Mouse (Mus musculus): Measurements from ENCODE around the gene Rab10. TPM values are rescaled to one million over a fixed set of nuclear protein-coding genes. Genes with fewer than 3 reads are reported as not detected.

Gene Rab10
- 58.4 and 65.4 TPM in 2 replicates for polyA plus RNA-seq (2015; fragmentation: Nextera tagmentation; extraction: Ambion mirVana)

- Histone ChIP-seq H3K4me1 (ENCODE audit: insufficient read depth, low read depth, low read length) (peaks cover 11% of the 10 kb centered on the region; the same call in 1 of the 2 replicates), H3K36me3 (ENCODE audit: insufficient read depth, low read length) (no peaks in the 10 kb centered on the region), H3K27me3 (replicated peaks; ENCODE audit: insufficient read depth, low read length) (no peaks in the 10 kb centered on the region), H3K9ac (replicated peaks; ENCODE audit: low read depth) (peak within 1 kb of the TSS; percentile 83), H3K4me2 (replicated peaks; ENCODE audit: low read depth, low read length) (peak within 1 kb of the TSS; percentile 71), H3K9me3 (ENCODE audit: low read length) (no peaks in the 10 kb centered on the region), H3K27ac (ENCODE audit: low read length) (peak within 1 kb of the TSS; percentile 99), H3K4me3 (ENCODE audit: low read depth, low read length) (peak within 1 kb of the TSS; percentile 83)
- peak; percentile 99 for DNase-seq (ENCODE audit: low spot score)
- peak; percentile 96 for ATAC-seq
- WGBS, result under 1% methylated on average over 105 of the region's 111 CpGs
- peak; percentile 21; the same call in 1 of the 2 replicates for TF ChIP-seq CTCF (IDR thresholded peaks at IDR 0.05)
- TF ChIP-seq EP300 (IDR thresholded peaks at IDR 0.05), result no peak
Measured at GRCm38 (mm10) chr12:3309391-3310320, at the start of gene Rab10. Gene Rab10 (minus strand): TSS chr12:3309969.

GRCm38 (mm10) chr12:3359302-3359701 lies 49.5 kb upstream of the Rab10 start:
- TF ChIP-seq CTCF (IDR thresholded peaks at IDR 0.05), result peak; percentile 80
- TF ChIP-seq EP300 (IDR thresholded peaks at IDR 0.05), result no peak
- 29% methylated on average over 3 of the region's 3 CpGs for WGBS
- Histone ChIP-seq H3K9ac (replicated peaks; ENCODE audit: low read depth) (no peak overlapping the region), H3K4me2 (replicated peaks; ENCODE audit: low read depth, low read length) (peak overlapping the region; percentile 20; the same call in 1 of the 2 replicates), H3K36me3 (ENCODE audit: insufficient read depth, low read length) (no peaks in the 10 kb centered on the region), H3K4me1 (ENCODE audit: insufficient read depth, low read depth, low read length) (no peaks in the 10 kb centered on the region), H3K27me3 (replicated peaks; ENCODE audit: insufficient read depth, low read length) (no peaks in the 10 kb centered on the region), H3K27ac (ENCODE audit: low read length) (no peak overlapping the region), H3K4me3 (ENCODE audit: low read depth, low read length) (no peak overlapping the region; the same call in 1 of the 2 replicates), H3K9me3 (ENCODE audit: low read length) (no peaks in the 10 kb centered on the region)
- DNase-seq (ENCODE audit: low spot score) (peak; percentile 72), ATAC-seq (peak; percentile 57; the same call in 1 of the 2 replicates)

GRCm38 (mm10) chr12:3356824-3357223 lies 47.1 kb upstream of the Rab10 start:
- no peak for ATAC-seq
- Histone ChIP-seq H3K9ac (replicated peaks; ENCODE audit: low read depth) (no peak overlapping the region), H3K9me3 (ENCODE audit: low read length) (no peaks in the 10 kb centered on the region), H3K27ac (ENCODE audit: low read length) (no peak overlapping the region), H3K4me2 (replicated peaks; ENCODE audit: low read depth, low read length) (0 out of 2 replicates have a peak overlapping the region, but pooled peaks have one; percentile 11), H3K27me3 (replicated peaks; ENCODE audit: insufficient read depth, low read length) (no peaks in the 10 kb centered on the region), H3K36me3 (ENCODE audit: insufficient read depth, low read length) (no peaks in the 10 kb centered on the region), H3K4me1 (ENCODE audit: insufficient read depth, low read depth, low read length) (no peaks in the 10 kb centered on the region), H3K4me3 (ENCODE audit: low read depth, low read length) (no peak overlapping the region)
- no peak for TF ChIP-seq EP300 (IDR thresholded peaks at IDR 0.05)
- no peak for TF ChIP-seq CTCF (IDR thresholded peaks at IDR 0.05)
- 48% methylated on average over 14 of the region's 16 CpGs for WGBS
- no peak for DNase-seq (ENCODE audit: low spot score)

GRCm38 (mm10) chr12:3355068-3355467 lies 45.3 kb upstream of the Rab10 start:
- TF ChIP-seq EP300 (IDR thresholded peaks at IDR 0.05) (no peak), CTCF (IDR thresholded peaks at IDR 0.05) (no peak)
- no peak overlapping the region for H3K4me2 ChIP-seq (replicated peaks; ENCODE audit: low read depth, low read length)
- no peaks in the 10 kb centered on the region for H3K27me3 ChIP-seq (replicated peaks; ENCODE audit: insufficient read depth, low read length)
- H3K4me1 ChIP-seq (ENCODE audit: insufficient read depth, low read depth, low read length), result no peaks in the 10 kb centered on the region
- no peaks in the 10 kb centered on the region for H3K36me3 ChIP-seq (ENCODE audit: insufficient read depth, low read length)
- no peak for DNase-seq (ENCODE audit: low spot score)
- no peak overlapping the region for H3K27ac ChIP-seq (ENCODE audit: low read length)
- no peak for ATAC-seq
- H3K9me3 ChIP-seq (ENCODE audit: low read length), result no peaks in the 10 kb centered on the region
- H3K9ac ChIP-seq (replicated peaks; ENCODE audit: low read depth), result no peak overlapping the region
- 78% methylated on average over 8 of the region's 8 CpGs for WGBS
- no peak overlapping the region for H3K4me3 ChIP-seq (ENCODE audit: low read depth, low read length)

- TF ChIP-seq EP300 (IDR thresholded peaks at IDR 0.05) (no peak), CTCF (IDR thresholded peaks at IDR 0.05) (no peak)
- no peaks in the 10 kb centered on the region for H3K36me3 ChIP-seq (ENCODE audit: insufficient read depth, low read length)
- H3K9me3 ChIP-seq (ENCODE audit: low read length), result no peaks in the 10 kb centered on the region
- H3K9ac ChIP-seq (replicated peaks; ENCODE audit: low read depth), result no peak overlapping the region
- H3K4me1 ChIP-seq (ENCODE audit: insufficient read depth, low read depth, low read length), result no peaks in the 10 kb centered on the region
- WGBS, result 40% methylated on average over 6 of the region's 6 CpGs
- H3K4me3 ChIP-seq (ENCODE audit: low read depth, low read length), result no peak overlapping the region
- DNase-seq (ENCODE audit: low spot score) (no peak), ATAC-seq (no peak)
- H3K4me2 ChIP-seq (replicated peaks; ENCODE audit: low read depth, low read length), result no peak overlapping the region
- H3K27me3 ChIP-seq (replicated peaks; ENCODE audit: insufficient read depth, low read length), result no peaks in the 10 kb centered on the region
- no peak overlapping the region for H3K27ac ChIP-seq (ENCODE audit: low read length)
Measured at GRCm38 (mm10) chr12:3352216-3352615, 42.4 kb upstream of the Rab10 start.

- Histone ChIP-seq H3K4me1 (ENCODE audit: insufficient read depth, low read depth, low read length) (no peaks in the 10 kb centered on the region), H3K4me3 (ENCODE audit: low read depth, low read length) (no peak overlapping the region), H3K9me3 (ENCODE audit: low read length) (no peaks in the 10 kb centered on the region), H3K27ac (ENCODE audit: low read length) (no peak overlapping the region), H3K36me3 (ENCODE audit: insufficient read depth, low read length) (no peaks in the 10 kb centered on the region), H3K27me3 (replicated peaks; ENCODE audit: insufficient read depth, low read length) (no peaks in the 10 kb centered on the region), H3K9ac (replicated peaks; ENCODE audit: low read depth) (no peak overlapping the region), H3K4me2 (replicated peaks; ENCODE audit: low read depth, low read length) (no peak overlapping the region)
- no peak for DNase-seq (ENCODE audit: low spot score)
- ATAC-seq, result no peak
- no peak for TF ChIP-seq CTCF (IDR thresholded peaks at IDR 0.05)
- TF ChIP-seq EP300 (IDR thresholded peaks at IDR 0.05), result no peak
- WGBS, result 70% methylated on average over 5 of the region's 5 CpGs
Measured at GRCm38 (mm10) chr12:3350136-3350535, 40.4 kb upstream of the Rab10 start.

Data from lung, postnatal 0 days (tissue).